Mouse (Mus musculus) ES-CJ7 (cell line): ENCODE results near the gene Pimreg.

Experiments
- DNase-seq: peaks from one replicate; pipeline ENCODE4 v3.0.0; 2011; ENCODE audit warnings: low read depth, low spot score

Pimreg gene

GRCm38 (mm10) chr11:72029143-72029542 is 12.7 kb upstream of the Pimreg start:
- DNase-seq, result peak; percentile 58

DNA sequence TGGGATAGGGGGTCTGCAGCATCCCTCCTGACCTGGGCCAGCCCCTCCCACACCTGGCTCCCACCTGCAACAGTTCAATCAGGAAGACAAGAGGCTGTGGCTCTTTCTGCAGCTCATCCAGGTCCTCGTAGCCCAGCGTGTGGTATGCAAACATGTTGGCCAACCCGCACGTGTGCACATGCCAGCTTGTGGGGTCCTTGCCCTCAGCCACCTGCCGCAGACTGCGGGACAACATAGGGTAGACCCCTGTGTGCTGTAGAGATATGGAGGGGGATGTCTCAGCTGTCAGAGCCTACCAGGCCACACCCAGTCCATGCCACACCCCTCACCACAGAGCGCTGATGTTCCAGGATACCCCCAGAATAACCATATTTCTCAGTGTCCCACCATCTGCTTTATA is 10.5 kb upstream of the Pimreg start:
- no peak for DNase-seq

- no peak for DNase-seq
Observed at GRCm38 (mm10) chr11:72032091-72032490, 9.7 kb upstream of the Pimreg start.

GRCm38 (mm10) chr11:72032589-72032988 is 9.2 kb upstream of the Pimreg start:
- DNase-seq, result no peak

GRCm38 (mm10) chr11:72037409-72037808 is 4.4 kb upstream of the Pimreg start, which contains the start of gene Aipl1:
Gene Aipl1 (minus strand): TSS chr11:72037509.
- DNase-seq, result no peak

- peak; percentile 71 for DNase-seq
Observed at GRCm38 (mm10) chr11:72037996-72038395, 3.8 kb upstream of the Pimreg start.

GRCm38 (mm10) chr11:72039599-72040386 is 2.0 kb upstream of the Pimreg start:
- DNase-seq, result no peak

DNA sequence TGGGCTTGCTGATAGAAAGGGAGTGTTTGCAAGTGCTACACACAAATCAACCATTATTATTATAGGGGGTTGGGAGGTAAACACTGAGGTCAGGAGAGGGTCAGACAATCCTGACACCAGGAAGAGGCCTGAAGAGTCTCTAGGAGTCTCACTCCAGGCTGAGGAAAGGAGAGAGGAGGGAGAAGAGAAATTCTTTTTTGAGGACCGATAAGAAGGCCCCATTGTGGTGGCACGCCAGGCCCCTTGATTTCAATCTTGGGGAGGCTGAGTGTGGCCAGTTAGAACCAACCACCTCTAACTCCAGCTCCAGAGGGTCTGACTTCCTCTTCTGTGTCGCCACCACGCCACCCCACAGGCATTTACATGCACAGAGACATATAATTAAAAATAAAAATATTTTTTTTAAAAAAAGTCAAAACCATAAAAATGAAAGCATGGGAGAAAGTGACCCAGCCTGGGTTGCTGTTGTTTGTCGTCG is 503 bp upstream of the Pimreg start:
- DNase-seq, result no peak

DNA sequence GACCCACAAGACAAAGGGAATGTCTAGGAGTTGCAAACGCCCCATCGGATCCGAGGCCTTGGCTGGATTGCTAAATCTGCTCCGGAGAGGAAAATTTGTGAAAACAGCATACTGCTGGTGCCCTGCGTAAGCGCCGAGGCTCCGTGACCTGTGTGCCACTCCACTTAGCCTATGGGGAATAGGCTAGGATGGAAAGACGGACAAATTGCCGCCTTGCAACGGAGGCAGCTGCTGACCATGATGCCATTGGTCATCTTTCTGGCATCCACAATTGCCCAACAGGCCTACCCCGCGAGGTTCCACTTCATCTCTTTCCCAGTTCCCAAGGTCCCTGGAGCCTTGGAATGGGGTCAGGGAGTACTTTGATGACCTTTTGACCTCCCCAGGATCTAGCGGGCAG is 799 bp downstream of the Pimreg start:
- DNase-seq, result no peak

DNA sequence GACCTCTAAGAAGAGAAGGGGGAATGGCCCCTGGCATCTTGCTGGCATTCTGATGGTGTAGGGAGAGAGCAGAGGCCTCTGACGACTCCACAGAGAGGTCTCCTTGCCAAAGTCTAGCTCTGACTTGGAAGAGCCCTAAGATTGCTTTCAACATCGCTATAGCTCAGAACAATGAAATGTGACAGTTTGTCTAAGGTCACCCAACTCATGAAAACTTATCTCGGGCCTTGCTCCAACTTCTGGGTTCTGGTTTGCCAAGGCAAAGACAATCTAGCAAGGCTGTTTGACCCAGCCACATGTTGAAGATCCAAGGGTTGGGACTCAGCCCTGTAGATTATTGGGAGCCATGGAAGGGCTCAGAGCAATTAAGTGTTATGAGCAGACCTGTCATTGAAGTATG is 2.4 kb downstream of the Pimreg start:
- no peak for DNase-seq

- no peak for DNase-seq
Observed at GRCm38 (mm10) chr11:72048730-72049129, 6.9 kb downstream of the Pimreg start.

GRCm38 (mm10) chr11:72049171-72049759 is 7.4 kb downstream of the Pimreg start:
- no peak for DNase-seq

DNA sequence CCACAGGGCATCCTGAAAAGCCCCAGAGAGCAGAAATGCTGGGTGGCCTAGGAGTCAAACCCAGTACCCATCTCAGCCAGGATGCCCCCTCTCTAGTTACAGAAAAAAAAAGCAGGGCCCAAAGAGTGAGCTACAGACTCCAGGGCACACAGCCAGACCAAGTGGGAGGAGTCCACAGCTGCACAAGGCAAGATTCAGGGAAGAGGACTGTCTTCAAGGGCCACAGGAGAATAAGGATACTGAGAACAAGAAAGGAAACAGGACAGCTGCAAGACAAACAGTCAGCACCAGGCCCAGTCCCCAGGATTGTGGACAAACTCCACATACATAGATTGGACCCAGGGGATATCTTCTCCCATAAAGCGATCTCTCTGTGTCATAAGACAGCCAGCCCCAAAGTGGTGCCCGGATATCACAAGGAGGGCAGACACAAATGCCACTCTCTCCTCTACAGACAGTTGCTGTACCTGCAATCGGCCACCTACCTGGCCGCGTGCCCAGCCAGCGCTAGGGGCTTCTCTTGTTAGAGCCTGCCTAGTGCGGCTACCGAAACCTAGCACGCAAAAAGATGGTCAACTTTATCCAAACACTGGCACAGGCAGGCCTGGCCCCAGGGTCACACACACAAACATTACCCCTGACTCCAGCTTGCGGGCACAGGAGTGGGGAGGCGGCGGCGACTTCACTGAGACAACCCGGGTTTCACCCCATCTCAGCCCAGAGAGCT is 8.5 kb downstream of the Pimreg start:
- DNase-seq, result no peak

GRCm38 (mm10) chr11:72050895-72051858 is 9.3 kb downstream of the Pimreg start:
- DNase-seq, result peak; percentile 72

DNA sequence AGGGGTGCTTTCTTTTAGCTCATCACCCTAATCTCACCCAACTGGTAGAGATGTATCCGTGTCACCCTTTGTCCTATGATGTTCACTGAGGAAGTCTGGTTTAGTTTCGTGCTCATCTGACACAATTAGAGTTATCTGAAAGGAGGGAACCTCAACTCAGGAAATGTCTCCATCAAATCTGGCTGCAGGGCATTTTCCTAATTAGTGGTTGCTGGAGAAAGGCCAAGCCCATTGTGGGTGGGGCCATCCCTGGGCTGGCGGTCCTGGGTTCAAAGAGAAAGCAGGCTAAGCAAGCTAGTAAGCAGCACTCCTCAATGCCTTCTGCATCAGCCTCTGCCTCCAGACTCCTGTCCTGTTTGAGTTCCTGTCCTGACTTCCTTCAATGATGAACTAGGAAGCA is 10.4 kb downstream of the Pimreg start:
- no peak for DNase-seq

GRCm38 (mm10) chr11:72052636-72053035 is 10.8 kb downstream of the Pimreg start:
- peak; percentile 82 for DNase-seq

DNA sequence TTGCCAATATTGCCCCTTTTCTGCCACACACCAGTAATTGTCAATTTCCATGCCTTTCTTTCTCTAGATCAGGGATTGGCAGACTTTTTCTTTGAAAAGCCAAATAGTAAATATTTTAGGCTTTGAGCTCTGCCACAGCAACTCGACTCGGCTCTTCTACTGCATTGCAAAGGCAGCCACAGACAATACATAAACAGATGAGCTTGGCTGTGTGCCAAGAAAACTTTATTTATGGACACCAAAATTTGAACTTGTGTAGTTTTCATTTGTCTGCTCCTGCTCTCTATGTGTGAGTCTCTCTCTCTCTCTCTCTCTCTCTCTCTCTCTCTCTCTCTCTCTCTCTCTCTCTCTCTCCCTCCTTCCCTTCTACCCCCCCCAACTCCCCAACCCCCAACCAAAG is 13.3 kb downstream of the Pimreg start:
- no peak for DNase-seq

DNA sequence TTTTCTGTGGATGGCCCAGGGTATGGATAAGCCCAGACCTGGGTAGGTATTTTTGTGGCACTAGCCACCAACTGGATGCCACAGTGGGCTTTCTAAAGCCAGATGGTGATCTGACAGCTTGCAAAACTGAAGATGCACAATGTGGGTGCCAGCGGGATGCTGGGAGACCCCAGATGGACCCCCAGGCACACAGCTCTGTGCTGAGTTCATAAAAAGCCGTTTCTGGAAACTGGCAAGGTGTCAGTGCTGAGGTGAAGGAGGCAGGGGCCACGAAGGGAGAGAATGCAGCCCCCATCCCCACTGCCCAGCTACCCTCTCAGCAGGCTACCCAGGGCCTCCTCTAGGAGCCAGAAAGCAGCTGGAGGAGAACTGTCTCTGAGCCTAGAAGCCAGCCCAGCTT is 15.3 kb downstream of the Pimreg start:
- DNase-seq, result no peak

- DNase-seq, result no peak
Observed at GRCm38 (mm10) chr11:72060416-72060815, 18.6 kb downstream of the Pimreg start.

- DNase-seq, result no peak
Observed at GRCm38 (mm10) chr11:72061093-72061620, 19.3 kb downstream of the Pimreg start.

DNA sequence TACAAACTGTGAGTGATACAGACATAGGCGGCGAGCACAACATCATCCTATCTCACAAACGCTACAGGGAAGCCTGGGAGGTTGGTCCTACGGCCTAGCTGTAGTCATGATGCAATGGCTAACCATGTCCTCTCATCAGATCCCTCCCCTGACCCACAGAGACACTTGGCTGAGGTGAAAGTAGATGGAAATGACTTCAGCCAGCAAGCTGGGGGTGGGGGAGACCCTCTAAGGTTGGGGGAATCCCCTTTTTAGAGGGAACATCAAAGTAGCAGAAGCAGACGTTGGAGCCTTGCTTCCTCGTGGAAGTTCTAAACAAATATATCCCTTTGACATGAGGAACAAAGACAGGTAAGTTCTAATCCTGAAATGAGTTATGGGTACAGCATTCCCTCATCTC is 22.6 kb downstream of the Pimreg start:
- no peak for DNase-seq
